Mouse (Mus musculus) erythroblast, embryonic 14.5 days (primary cell): ENCODE measurements around the gene Csk.

Source experiments
- GATA1 ChIP-seq: IDR thresholded peaks from 2 replicates; pipeline ENCODE4 v1.6.1; 2012; ENCODE audit warnings: low read length, inconsistent platforms, mixed read lengths
- TAL1 ChIP-seq: IDR thresholded peaks from 3 replicates; pipeline ENCODE4 v1.6.1; 2012; ENCODE audit warnings: low read length, inconsistent platforms, mixed read lengths

GRCm38 (mm10) chr9:57641775-57642550, 11.5 kb downstream of the Csk start:
- TF ChIP-seq GATA1, result no peak
- TF ChIP-seq TAL1, result no peak
